Mouse (Mus musculus) cerebellum, adult 11-12 months (tissue): ENCODE results near the gene Tbx6.
A peak's percentile ranks its signal among the peaks of the same experiment; 100 is the strongest.

Experiments used
- DNase-seq: peaks from one replicate; pipeline ENCODE4 v3.0.0; 2022

Gene Tbx6

GRCm38 (mm10) chr7:126795387-126796317 lies 14.4 kb downstream of the Tbx6 start:
- peak; percentile 63 for DNase-seq

- peak; percentile 76 for DNase-seq
Measured at GRCm38 (mm10) chr7:126796350-126796932, 15.2 kb downstream of the Tbx6 start.

GRCm38 (mm10) chr7:126797411-126798126 lies 16.3 kb downstream of the Tbx6 start, which contains the start of gene Fam57b:
Gene Fam57b, plus strand, starts transcription at chr7:126797668.
- peak; percentile 82 for DNase-seq

- no peak for DNase-seq
Measured at GRCm38 (mm10) chr7:126798127-126799049, 17.1 kb downstream of the Tbx6 start.

DNA sequence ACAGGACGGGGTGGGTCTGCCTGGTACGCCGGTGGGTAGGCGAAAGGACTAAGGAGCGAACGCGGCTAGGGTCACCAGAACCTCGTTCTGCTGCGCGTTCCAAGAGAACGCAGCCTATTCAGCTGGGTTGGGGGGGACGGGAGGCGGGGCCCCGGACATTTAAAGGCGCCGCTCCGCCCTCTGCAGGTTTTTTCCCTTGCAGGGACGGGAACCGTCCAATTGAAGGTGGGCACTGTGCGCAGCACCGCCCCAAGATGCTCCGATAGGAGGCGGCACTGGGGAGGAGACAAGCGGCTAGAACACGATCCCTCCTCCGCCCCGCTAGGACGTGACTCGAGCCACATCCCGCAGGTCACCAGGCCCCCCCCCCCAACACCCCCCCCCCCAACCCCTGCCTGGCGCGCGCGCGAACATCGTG lies 17.8 kb downstream of the Tbx6 start:
- DNase-seq = peak; percentile 99

DNA sequence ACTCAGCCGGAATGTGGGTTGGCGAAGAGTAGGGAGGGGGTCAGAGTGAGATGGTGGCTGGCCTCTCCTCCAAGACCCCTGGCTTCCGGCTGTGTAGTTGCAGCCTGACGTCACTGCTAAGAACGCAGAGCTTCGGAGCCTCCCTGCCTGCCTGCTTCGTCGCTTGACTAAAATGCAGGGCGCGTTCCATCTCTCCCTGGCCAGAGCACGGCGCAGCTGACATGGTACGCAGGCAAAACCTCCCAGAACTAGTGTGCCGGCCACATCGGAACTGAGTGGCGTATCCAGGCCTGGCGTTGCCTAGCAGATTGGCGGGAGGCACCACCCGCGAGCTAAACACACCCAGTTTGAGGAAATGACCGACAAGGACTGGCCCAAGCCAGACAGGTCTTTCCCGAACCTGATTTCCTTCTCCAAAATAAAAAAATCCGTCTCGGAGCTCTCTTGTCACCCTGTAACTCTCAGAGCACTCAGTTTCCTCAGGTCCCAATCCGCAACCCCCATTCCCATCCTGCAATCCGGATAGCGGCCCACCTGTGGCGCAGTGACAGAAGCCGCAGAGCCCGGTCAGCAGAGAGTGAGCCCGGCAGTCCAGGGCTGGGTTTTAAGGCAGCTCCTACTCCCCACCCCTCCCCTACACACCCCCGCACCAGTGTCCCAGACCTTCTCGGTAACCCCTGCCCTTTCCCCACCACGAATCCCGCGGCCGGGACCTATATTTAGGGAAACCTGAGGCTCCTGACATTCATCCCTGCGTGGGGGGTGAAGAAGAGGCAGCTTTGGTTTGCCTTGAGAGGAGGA lies 18.4 kb downstream of the Tbx6 start:
- peak; percentile 85 for DNase-seq

DNA sequence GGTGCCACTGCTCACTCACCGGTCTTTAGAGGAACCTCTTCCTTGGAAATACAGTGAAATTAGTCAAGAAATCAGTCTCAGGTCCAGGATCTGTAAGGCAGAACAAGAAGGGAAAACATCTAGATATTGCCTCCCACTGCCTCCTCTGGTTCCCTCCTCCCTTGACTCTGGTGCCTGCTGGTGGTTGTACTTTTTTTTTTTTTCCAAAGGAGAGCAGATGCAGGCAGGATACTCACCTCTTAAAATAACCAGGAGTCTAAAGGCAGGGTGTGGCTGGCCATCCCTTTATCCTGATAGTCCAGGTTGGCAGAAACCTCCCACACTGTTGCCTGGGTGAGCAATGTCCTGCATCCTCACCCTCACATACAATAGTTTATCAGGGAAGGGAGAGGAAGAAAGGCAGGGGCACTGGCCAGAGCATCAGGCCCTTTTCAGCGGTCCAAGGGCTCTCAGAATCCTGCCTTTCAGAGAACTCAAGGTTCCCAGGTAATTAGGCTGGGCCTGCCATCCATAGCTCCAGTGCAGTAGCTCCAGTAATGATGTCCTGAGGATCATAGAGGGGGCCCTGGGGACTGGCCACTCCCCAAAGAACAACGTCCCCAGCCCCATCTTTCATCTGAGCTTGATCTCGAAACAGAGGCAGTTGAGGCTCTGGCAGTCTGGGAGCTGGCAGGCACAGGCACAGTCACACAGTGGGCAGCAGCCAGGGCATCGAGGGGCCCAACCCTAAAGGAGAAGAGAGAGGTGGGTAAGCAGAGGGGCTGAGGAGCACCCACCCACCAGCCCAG lies 19.2 kb downstream of the Tbx6 start:
- DNase-seq = peak; percentile 70

DNA sequence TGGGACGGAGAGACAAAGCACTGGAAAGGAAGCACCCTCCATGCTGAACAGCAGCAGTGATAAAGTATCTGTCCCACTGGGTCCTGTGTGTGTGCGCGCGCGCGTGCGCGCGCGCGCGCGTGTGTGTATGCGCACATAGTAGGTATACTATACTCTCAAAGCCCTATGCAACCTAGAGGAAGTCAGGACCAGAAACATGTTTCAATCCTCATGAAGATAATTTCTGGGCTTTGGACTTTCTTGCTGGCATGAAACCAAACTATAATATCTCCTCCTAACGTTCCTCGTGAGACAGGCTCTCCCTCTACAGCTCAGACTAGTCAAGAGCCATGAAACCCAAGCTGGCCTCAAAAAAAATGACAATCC lies 19.8 kb downstream of the Tbx6 start:
- no peak for DNase-seq

DNA sequence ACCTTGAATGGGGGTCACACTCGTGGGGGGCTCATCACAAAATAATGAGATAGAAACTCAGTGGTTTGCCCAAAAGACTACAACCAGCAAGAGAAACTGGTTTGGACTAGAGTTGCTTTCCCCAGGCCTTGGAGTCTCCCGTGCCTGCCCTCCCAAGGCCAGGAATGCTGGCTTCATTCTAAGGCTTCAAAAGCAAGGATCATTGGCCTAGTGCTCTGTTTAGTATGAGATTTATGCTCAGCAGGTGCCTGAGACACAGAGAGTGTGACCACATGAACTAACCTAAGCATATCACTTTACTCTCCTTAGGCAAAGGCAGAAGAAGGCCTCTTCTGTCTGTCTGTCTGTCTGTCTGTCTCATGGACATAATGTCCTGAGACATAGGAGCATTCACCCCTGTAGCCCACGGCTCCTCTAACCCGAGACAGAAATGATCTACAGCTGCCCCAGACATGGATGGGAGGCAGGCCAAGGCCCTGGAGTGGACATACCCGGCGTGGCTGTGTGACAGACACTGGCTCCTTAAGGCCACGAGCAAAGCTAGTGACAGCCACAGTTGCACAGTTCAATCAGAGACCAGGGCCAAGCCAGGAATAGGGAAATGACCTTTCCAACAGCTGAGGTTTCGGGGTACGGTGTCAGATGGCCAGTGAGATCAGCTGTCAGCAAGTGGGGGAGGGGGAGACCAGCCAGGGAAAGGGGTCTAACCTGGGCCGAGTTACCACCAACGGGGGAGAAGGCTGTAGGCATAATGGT lies 21.0 kb downstream of the Tbx6 start:
- no peak for DNase-seq

DNA sequence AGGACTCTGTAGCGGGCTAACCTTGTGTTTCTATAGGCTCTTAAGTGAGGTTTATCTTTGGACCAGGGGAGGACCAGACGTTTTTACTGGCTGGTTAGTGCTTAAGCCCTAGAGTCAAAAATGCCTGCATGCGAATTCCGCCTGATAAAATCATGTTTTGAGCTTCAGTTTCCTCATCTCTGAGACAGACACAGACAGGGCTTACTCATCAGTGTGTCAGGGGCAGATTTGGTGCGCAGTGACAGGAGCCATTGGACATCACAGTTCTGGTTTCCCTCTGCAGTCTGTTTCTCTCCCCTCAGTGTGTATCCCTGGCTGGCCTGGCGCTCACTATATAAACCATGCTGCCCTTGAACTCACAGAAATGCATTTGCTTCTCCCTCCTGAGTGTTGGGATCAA lies 21.9 kb downstream of the Tbx6 start:
- DNase-seq = no peak

DNA sequence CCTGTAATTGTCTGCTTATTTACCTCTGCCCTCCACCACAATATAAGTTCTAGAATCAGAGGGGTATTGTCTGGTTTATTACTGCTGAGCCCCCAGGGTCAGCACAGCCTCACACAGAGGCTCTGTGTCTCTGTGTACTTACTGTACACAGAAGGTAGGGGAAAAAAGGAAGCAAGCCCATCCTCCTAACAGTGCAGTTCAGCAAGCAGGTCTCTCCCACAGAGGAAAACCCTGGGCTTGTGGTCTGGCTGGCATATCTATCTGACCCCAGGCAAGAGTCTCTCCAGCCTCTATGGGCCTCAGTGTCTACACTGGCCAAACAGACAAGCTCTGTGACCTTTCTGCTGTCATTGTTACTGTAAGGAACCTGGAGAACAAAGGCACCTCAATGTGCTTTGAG lies 22.5 kb downstream of the Tbx6 start:
- DNase-seq = no peak

DNA sequence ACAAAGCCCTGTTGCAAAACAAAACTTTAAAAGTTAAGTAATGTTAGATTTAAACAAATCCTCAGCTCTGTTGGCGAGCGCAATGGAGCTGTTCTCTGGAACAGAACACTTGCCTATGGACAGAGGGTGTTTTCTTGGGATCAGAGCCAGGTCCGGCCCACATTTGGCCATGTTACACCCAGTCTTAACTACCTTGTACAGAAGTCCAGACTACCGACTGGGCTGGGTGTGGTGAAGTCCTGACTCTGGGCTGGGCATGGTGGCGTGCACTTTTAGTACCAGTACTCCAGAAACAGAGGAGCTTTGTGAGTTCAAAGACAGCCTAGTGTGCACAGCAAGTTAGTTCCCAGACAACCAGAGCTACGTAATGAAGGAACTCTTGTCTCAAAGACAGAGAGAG lies 25.7 kb downstream of the Tbx6 start:
- DNase-seq = no peak

DNA sequence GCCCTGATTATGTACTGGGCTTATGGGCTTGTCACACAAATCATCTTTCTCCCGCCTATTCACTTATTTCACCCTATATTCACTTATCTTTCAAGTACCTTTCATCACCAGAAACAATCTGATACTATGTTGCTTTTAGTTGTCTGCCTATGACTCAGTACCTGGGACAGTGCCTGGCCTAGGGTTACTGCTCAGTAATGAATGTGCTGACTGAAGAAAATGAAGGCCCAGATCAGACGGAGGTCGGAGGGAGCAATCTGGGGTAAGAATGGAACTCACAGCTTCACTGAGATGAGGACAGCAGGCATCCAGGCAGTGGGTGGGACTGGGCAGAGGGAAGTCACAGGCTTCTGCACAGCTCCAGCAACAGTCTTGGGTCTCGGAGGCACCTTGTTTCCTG lies 26.1 kb downstream of the Tbx6 start:
- DNase-seq = no peak

DNA sequence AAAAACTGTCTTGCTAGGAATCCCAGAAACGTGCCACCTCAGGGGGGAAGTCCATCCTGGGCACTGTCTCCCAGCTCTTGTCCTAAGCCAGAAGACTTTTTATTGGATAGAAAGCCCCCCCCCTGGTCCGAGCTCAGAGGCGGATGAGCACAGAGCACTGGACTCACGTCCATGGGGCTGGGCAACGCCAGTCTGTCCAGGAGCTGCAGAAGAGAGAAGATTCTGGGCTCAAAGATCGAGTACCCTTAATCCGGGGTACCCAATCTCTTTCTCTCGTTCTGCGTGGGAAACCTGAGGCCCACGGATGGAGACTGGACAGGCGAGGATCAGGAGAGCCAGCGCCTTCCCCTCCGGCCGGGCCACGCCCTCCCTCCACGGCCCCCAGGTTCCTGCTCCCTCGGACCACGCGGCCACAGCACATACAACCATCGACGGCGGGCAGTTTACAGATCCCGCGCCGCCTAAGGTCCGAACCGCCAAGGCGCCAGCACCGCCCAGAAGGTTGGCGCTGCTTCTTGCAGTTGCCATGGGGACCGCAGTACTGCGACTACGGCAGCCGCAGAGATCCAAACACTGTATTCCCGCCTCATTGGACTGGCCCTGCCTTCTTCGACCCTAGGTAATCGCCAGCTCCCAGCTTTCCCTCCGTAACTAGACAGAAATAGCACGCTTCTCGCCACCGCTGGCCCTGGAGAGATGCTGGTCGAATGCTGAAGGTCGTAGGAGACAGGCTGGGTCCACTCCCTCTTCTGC lies 27.6 kb downstream of the Tbx6 start:
- DNase-seq = peak; percentile 89

GRCm38 (mm10) chr7:126809723-126810369 lies 28.6 kb downstream of the Tbx6 start:
- no peak for DNase-seq

- peak; percentile 1 for DNase-seq
Measured at GRCm38 (mm10) chr7:126815726-126816222, 34.5 kb downstream of the Tbx6 start.

GRCm38 (mm10) chr7:126816494-126816893 lies 35.2 kb downstream of the Tbx6 start:
- DNase-seq = peak; percentile 1

DNA sequence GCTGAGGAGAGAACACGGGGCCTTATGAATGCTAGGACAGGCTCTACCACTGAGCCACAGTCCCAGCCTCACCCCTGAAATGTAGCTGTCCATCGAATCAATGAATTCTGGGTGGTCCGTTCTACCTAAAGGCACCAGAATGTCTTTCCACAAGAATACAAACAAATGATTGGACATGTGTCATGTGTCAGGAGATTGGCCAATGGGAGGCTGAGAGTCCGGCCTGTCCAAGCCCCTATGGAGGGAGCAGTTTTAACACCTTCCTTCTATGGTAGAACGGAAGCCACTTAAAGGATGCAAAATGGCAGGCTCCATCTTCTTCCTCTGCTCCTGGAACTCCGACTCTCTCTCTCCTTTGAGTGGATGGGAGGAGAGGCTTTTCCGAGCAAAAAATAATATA lies 36.3 kb downstream of the Tbx6 start:
- peak; percentile 4 for DNase-seq

GRCm38 (mm10) chr7:126818818-126819217 lies 37.5 kb downstream of the Tbx6 start:
- DNase-seq = peak; percentile 6
